Mouse (Mus musculus) megakaryocyte, adult 5-6 weeks (primary cell): ENCODE measurements around the gene Eif2b5. TPM values are rescaled to one million over a fixed set of nuclear protein-coding genes. Genes with fewer than 3 reads are reported as not detected.
A peak's percentile ranks its signal among the peaks of the same experiment; 100 is the strongest.

Experiments
- ATAC-seq: 2 replicates; pipeline ENCODE4 v1.8.0; 2016; ENCODE audit warnings: mild to moderate bottlenecking, inconsistent platforms; ENCODE audit not compliant: poor library complexity, severe bottlenecking
- total RNA-seq, 2 experiments: library from RNA; stranded (forward) in 1 of 2; stranded (reverse) in 1 of 2; fragments of 153-499, 151-499 nt in 1 of 2; fragments of 221-1000, 200-1000 nt in 1 of 2; gene quantifications; 2 replicates each; pipeline versions ENCODE4 v1.2.3 to v1.2.4; 2015 to 2017

Eif2b5 gene
- total RNA-seq, 2 experiments from 2014 or later: 31.6 to 43.1 TPM

DNA sequence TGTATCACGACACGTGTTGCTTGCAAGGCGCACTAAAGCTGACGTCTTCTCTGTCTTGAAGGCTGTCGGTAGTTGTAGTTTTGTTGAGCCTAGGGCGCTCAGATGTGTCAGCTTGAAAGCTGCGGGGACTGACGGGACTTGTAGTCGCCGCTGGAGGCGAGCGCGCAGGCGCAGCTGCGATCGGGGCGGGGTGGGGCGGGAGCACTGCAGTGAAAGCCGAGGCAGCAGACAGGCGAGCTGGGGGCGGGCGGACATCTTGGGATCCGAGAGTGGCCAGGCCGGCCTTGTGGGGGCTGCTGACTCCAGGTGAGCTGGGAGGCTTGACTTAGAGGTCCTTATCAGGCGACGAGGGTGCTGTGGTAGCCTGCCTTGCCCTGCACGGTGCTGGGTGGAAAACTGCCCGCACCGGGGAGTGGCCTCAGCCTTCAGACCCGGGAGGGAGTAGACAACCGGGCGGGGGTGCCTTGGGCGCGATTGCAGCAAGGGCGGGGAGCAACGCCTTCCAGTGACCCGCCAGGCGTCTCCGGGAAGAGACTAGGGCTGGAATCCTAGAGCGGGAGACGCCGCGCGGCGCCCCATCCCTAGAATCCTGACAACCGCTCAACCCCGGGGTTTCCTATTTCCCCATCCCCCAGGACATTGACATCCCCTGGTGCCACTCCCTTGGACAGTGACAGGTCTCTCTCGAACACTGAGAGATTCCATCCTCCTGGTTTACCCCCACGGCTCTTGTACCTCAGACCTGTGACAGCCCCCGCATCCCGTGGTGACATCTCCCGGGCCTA lies 36.9 kb downstream of the Eif2b5 start, which contains the start of gene Ap2m1:
TSS of gene Ap2m1 (plus strand) at position 183 of the 785 bp plus-strand sequence.
- ATAC-seq: peak; percentile 96

DNA sequence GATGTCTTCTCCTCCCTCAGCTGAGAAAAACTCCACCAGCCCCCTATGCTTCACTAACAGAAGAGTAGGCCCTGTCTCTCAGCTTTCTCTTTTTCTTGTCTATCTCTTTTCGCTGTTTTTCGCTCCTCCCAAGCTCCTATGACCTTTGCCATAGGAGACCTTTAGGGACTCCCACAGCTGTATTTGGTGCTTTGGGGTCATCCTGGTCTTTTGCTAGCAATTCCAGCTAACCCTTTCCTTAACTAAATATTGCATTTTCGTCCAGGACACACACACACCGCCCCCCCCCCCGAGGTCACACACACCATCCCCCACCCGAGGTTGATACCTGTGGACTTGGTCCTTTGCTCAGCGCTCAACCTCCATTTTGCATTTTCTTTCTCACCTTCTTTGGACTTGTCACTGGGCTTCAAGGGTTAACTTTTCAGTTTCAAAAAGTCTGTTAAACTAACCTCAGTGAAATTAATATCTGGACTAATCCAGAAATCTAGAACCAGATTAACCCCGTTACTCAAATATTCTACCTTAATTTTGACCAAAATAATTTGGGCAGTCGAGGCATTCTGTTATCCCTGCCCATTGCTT lies 37.6 kb downstream of the Eif2b5 start:
- no peak for ATAC-seq

DNA sequence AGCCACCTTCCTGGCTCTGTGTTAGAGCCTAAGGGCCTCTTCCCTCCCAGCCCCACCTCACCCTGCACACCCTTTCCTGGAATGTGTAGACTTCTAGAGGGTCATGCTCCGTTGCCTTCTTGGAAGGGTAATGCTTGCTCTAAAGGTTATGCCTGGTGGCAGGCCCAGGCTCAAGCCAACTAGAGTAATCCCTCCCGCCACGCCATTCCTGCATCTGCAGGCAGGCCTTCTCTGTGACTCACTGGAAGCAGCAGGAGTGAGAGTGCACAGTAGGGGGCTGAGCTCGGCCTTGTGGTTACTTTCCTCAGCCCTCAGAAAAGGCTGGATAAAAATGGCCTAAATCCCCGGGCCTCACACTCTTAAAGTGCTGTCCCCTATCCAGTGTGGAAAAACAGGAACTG lies 38.5 kb downstream of the Eif2b5 start:
- no peak for ATAC-seq

GRCm38 (mm10) chr16:20537601-20538320 lies 39.1 kb downstream of the Eif2b5 start:
- peak; percentile 17 for ATAC-seq

DNA sequence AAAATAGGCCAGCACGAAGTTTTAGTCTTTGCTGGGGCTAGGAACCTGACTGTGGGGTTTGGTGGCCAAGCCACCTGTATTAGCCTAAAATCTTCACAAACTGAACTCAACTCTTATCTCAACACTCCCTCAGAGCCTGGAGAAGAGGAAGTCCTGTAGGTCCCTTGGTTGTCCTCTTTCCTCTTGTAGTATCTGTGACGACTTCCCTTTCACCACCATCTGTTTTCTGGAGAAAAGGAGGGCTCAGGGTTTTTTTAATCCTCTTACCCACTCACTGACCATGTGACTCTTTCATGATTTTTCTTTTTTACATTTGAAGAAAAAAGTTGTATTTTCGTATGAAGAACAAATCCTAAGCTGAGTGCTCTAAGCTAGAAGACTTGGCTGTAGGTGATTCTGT lies 41.0 kb downstream of the Eif2b5 start:
- no peak for ATAC-seq

- no peak for ATAC-seq
Observed at GRCm38 (mm10) chr16:20540438-20540837, 41.8 kb downstream of the Eif2b5 start.

DNA sequence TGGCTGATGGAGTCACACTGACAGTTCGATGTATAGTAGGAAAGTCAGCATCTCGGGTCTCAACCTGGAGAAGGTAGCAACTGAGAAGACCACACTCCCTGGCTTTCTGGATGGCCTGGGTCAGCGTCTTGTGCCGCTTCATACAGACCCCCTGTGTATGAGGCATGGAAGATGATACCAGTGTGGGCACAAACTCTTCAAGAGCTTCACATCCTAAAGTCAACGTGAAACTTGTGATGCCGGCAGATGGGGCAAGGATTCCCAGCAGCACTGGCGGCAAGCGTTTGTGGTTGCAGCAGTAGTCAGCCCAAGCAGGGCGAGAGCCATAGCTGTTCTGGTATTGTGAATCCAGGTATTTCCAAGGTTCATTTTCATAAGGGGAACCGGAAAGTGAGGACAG lies 47.1 kb downstream of the Eif2b5 start:
- no peak for ATAC-seq

DNA sequence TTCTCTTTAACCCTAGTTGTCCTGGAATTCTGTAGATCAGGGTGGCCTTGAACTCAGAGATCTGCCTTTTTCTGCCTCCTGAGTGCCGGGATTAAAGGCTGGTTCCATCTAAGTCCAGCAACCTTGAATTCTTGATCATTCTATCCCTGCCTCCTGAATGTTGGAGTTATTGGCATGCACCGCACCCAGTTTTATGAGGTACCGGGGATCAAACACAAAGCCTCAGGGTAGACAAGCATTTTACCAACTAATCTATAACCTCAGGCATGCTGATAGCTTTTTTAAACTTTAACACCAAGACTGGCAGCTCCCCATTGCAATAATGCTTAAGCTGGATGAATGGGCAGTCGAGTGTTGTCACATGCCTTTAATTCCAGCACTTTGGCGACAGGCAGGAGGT lies 48.8 kb downstream of the Eif2b5 start:
- ATAC-seq: no peak

DNA sequence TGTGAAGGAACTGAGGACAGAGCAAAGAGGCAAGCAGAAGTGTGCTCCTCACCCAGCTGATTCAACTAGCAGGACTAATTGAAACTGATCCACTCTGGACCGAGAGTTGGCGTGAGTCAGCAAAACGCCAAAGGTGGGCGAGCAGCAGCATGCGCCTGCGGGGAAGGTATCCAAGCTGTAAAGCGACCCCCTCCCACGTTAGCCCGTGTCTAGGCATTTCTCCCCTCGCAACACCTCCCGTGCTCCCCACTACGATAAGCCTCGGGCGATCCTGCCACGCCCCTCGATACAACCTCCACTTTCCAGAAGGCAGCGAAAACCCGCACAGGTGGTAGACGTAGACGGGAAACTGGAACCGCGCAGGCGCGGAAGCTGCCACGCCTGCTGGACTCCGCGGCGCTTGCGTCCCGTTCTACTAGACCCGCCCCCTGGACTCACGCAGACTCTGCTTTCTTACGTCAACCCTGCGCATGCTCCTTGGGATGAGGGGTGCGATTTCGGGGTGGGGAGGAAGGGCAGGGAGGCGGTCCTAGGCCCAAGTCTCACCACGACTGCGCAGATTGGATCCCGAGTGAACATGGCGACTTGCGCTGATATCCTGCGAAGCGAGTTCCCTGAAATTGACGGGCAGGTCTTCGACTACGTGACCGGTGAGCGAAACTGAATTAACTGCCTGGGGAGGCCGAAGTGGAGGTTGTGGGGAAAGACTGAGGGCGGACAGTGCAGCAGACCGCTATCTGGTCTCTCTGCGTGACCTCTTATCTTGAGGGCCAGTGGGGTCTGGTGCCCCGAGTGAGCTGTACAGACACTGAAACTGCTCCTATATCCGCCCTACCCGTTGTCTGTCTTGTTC lies 49.7 kb downstream of the Eif2b5 start, which contains the start of gene Abcf3:
TSS of gene Abcf3 (plus strand) at position 482 of the 853 bp plus-strand sequence.
- peak; percentile 97 for ATAC-seq

DNA sequence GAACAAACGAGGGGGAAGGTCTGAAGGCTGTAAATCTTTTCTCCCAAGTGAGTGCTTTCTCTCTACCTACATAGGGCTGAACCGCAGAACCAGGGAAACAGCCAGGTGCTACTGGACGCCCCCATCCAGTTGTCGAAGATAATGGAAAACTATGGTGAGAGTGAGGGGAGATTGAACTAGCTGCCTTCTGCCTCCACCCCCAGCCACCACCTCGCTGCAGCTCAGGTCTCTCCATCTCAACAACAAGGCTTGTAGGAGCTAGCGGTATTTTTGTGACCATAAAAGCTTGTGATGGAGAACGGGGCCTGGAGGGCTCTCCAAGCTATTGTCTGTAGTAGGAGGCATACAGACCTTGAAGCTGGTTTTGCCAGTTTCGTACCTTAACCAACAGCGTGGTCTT lies 50.5 kb downstream of the Eif2b5 start:
- ATAC-seq: no peak

- no peak for ATAC-seq
Observed at GRCm38 (mm10) chr16:20551691-20552090, 53.1 kb downstream of the Eif2b5 start.

GRCm38 (mm10) chr16:20552594-20552993 lies 54.0 kb downstream of the Eif2b5 start:
- no peak for ATAC-seq

DNA sequence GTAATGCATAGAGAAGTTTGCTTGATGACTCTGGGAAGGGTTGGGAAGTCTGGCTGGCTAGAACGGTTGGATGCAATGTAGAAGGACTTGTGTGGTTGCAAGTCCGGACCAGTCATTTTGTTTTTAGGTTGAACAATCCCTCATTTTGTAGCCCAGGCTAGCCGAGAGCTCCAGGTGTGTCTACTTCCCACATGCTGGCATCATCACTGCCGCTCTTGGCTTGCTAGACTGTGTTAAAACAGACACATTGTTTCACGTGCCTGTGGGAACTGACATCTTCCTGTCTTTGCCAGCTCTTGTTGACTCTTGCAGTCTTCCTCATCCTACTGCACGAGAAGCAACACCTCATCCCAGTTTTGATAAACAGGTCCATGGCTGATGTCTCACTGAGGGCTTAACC lies 56.4 kb downstream of the Eif2b5 start:
- no peak for ATAC-seq

DNA sequence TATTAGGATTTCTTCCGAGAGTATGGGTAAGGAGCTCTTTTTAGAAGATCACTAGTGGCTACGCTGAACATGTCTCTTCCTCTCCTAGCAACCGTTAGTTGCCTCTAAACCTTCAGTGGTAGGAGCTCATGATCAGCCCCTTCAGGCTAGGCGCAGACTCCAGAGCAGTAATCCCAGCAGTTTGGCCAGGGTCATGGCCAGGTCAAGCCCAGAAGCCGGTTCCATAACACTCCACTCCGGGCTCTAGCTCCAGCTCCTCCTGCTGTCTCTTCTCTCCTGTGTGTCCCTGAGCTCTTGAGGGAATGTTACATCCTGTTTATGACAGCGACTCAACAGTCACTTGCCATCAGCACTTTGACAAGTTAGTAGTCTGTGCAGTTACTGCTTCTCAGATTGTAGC lies 58.8 kb downstream of the Eif2b5 start:
- ATAC-seq: no peak

Other genes starting within 250 kb of the Eif2b5 start
- 95.2 and 99.9 TPM in 2 replicates for gene Parl, start 196.4 kb upstream of the Eif2b5 start, total RNA-seq (2015)
- 181 and 196 TPM in 2 replicates for gene Parl, start 196.4 kb upstream of the Eif2b5 start, total RNA-seq (2017)
- 9.3 and 9.5 TPM in 2 replicates for gene Cyp2ab1, start 173.4 kb upstream of the Eif2b5 start, total RNA-seq (2015)
- gene Cyp2ab1, start 173.4 kb upstream of the Eif2b5 start, total RNA-seq (2017): 11.3 and 12.0 TPM in 2 replicates
- gene Abcc5, start 72.4 kb upstream of the Eif2b5 start, total RNA-seq (2015): 22.8 and 27.4 TPM in 2 replicates
- gene Abcc5, start 72.4 kb upstream of the Eif2b5 start, total RNA-seq (2017): 28.2 and 38.9 TPM in 2 replicates
- gene Dvl3, start 18.2 kb downstream of the Eif2b5 start, total RNA-seq (2015): 21.9 and 22.4 TPM in 2 replicates
- 2.6 and 4.2 TPM in 2 replicates for gene Dvl3, start 18.2 kb downstream of the Eif2b5 start, total RNA-seq (2017)
- 287 and 332 TPM in 2 replicates for gene Ap2m1, start 36.7 kb downstream of the Eif2b5 start, total RNA-seq (2015)
- 207 and 242 TPM in 2 replicates for gene Ap2m1, start 36.7 kb downstream of the Eif2b5 start, total RNA-seq (2017)
- 15.4 and 21.7 TPM in 2 replicates for gene Abcf3, start 49.8 kb downstream of the Eif2b5 start, total RNA-seq (2015)
- 27.5 and 32.1 TPM in 2 replicates for gene Abcf3, start 49.8 kb downstream of the Eif2b5 start, total RNA-seq (2017)
- gene Vwa5b2, start 90.7 kb downstream of the Eif2b5 start, total RNA-seq (2015): not detected in 2 replicates
- not detected in 2 replicates for gene Vwa5b2, start 90.7 kb downstream of the Eif2b5 start, total RNA-seq (2017)
- gene Eef1akmt4, start 112.8 kb downstream of the Eif2b5 start, total RNA-seq (2015): 12.1 and 12.2 TPM in 2 replicates
- gene Eef1akmt4, start 112.8 kb downstream of the Eif2b5 start, total RNA-seq (2017): 1.9 and 3.7 TPM in 2 replicates
- not detected in 2 replicates for gene Gm49333, start 112.8 kb downstream of the Eif2b5 start, total RNA-seq (2015)
- not detected in 2 replicates for gene Gm49333, start 112.8 kb downstream of the Eif2b5 start, total RNA-seq (2017)
- 15.3 and 21.9 TPM in 2 replicates for gene Alg3, start 112.9 kb downstream of the Eif2b5 start, total RNA-seq (2015)
- gene Alg3, start 112.9 kb downstream of the Eif2b5 start, total RNA-seq (2017): 7.4 and 10.7 TPM in 2 replicates
- 0.29 and 0.32 TPM in 2 replicates for gene Camk2n2, start 122.5 kb downstream of the Eif2b5 start, total RNA-seq (2015)
- 0.95 TPM in 1 of 2 replicates, not detected in the other for gene Camk2n2, start 122.5 kb downstream of the Eif2b5 start, total RNA-seq (2017)
- not detected in 2 replicates for gene Ece2, start 131.0 kb downstream of the Eif2b5 start, total RNA-seq (2015)
- not detected in 2 replicates for gene Ece2, start 131.0 kb downstream of the Eif2b5 start, total RNA-seq (2017)
- gene Psmd2, start 152.8 kb downstream of the Eif2b5 start, total RNA-seq (2015): 88.9 and 92.4 TPM in 2 replicates
- gene Psmd2, start 152.8 kb downstream of the Eif2b5 start, total RNA-seq (2017): 134 and 172 TPM in 2 replicates
- 117 and 119 TPM in 2 replicates for gene Eif4g1, start 169.5 kb downstream of the Eif2b5 start, total RNA-seq (2015)
- 159 and 160 TPM in 2 replicates for gene Eif4g1, start 169.5 kb downstream of the Eif2b5 start, total RNA-seq (2017)
- 0.09 and 0.33 TPM in 2 replicates for gene Fam131a, start 194.4 kb downstream of the Eif2b5 start, total RNA-seq (2015)
- gene Fam131a, start 194.4 kb downstream of the Eif2b5 start, total RNA-seq (2017): 0.16 and 0.55 TPM in 2 replicates
- gene Polr2h, start 218.8 kb downstream of the Eif2b5 start, total RNA-seq (2015): 34.7 and 36.7 TPM in 2 replicates
- 27.8 and 29.2 TPM in 2 replicates for gene Polr2h, start 218.8 kb downstream of the Eif2b5 start, total RNA-seq (2017)
- 0.49 and 0.84 TPM in 2 replicates for gene Clcn2, start 218.9 kb downstream of the Eif2b5 start, total RNA-seq (2015)
- gene Clcn2, start 218.9 kb downstream of the Eif2b5 start, total RNA-seq (2017): 1.3 and 1.4 TPM in 2 replicates
- gene Chrd, start 234.3 kb downstream of the Eif2b5 start, total RNA-seq (2015): not detected in 2 replicates
- not detected in 2 replicates for gene Chrd, start 234.3 kb downstream of the Eif2b5 start, total RNA-seq (2017)
- gene Thpo, start 235.7 kb downstream of the Eif2b5 start, total RNA-seq (2015): not detected in 2 replicates
- not detected in 2 replicates for gene Thpo, start 235.7 kb downstream of the Eif2b5 start, total RNA-seq (2017)